Mouse (Mus musculus): ENCODE data around the gene Tubgcp2.

Gene Tubgcp2

GRCm38 (mm10) chr7:139949893-139950282 lies 86.6 kb downstream of the Tubgcp2 start:
- DNase-seq (ENCODE audit: low spot score in 2 of 2): no peak

- DNase-seq (ENCODE audit: low spot score in 2 of 2): no peak
Measured at GRCm38 (mm10) chr7:139946032-139946431, 90.4 kb downstream of the Tubgcp2 start.
